Mouse (Mus musculus): ENCODE results near the gene Vps13d. TPM values are rescaled to one million over a fixed set of nuclear protein-coding genes. Genes with fewer than 3 reads are reported as not detected.

Vps13d gene
- polyA plus RNA-seq, 1 experiment from 2014 or later, result 14.1 TPM

- Histone ChIP-seq H3K4me3 (ENCODE audit: low read depth, low read length) (no peak overlapping the region), H3K4me2 (ENCODE audit: low read length) (no peak overlapping the region), H3K9me3 (ENCODE audit: control insufficient read depth, low read length) (no peaks in the 10 kb centered on the region), H3K27ac (ENCODE audit: low read depth) (peak overlapping the region; percentile 34; the same call in 1 of the 2 replicates), H3K36me3 (ENCODE audit: control insufficient read depth, insufficient read depth, low read length) (peaks cover 12% of the 10 kb centered on the region), H3K9ac (ENCODE audit: low read length) (no peak overlapping the region), H3K4me1 (replicated peaks; ENCODE audit: control insufficient read depth, insufficient read depth, low read length) (peaks cover 52% of the 10 kb centered on the region), H3K27me3 (replicated peaks; ENCODE audit: control insufficient read depth, insufficient read depth, low read length) (no peaks in the 10 kb centered on the region)
- no peak for ATAC-seq (replicated peaks; ENCODE audit: low FRiP score, low TSS enrichment, low read depth)
- DNase-seq (ENCODE audit: low spot score), result no peak
- WGBS, result 69% methylated on average over 4 of the region's 4 CpGs
These were observed 181.6 kb downstream of the Vps13d start for GRCm38 (mm10) chr4:145013187-145013586.

GRCm38 (mm10) chr4:145011156-145011555 is 183.6 kb downstream of the Vps13d start:
- no peak for DNase-seq (ENCODE audit: low spot score)
- Histone ChIP-seq H3K27me3 (replicated peaks; ENCODE audit: control insufficient read depth, insufficient read depth, low read length) (no peaks in the 10 kb centered on the region), H3K4me3 (ENCODE audit: low read depth, low read length) (no peak overlapping the region), H3K4me2 (ENCODE audit: low read length) (no peak overlapping the region), H3K27ac (ENCODE audit: low read depth) (no peak overlapping the region), H3K4me1 (replicated peaks; ENCODE audit: control insufficient read depth, insufficient read depth, low read length) (peaks cover 46% of the 10 kb centered on the region), H3K9me3 (ENCODE audit: control insufficient read depth, low read length) (no peaks in the 10 kb centered on the region), H3K36me3 (ENCODE audit: control insufficient read depth, insufficient read depth, low read length) (peaks cover 4% of the 10 kb centered on the region), H3K9ac (ENCODE audit: low read length) (no peak overlapping the region)
- 74% methylated on average over 3 of the region's 3 CpGs for WGBS
- no peak for ATAC-seq (replicated peaks; ENCODE audit: low FRiP score, low TSS enrichment, low read depth)

DNA sequence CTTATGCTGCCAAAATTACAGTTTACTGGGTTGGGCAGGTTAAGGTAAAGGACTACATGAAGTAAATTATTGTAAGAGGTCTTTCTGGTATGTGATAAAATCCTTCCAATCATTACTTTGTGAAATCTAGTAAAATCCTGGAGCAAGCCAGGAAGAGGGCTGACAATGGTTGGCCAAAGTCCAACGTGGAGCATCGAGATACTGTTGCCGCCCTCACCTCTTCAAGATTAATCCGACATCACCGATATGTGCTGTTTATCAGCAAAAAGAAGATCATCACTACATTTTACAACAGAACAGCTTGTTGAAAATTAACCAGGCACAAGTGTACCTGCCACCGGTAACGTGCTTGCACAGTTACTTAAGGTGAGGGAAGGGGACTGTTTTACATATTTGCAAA is 184.9 kb downstream of the Vps13d start:
- Histone ChIP-seq H3K9me3 (ENCODE audit: control insufficient read depth, low read length) (no peaks in the 10 kb centered on the region), H3K27me3 (replicated peaks; ENCODE audit: control insufficient read depth, insufficient read depth, low read length) (no peaks in the 10 kb centered on the region), H3K4me2 (ENCODE audit: low read length) (peak overlapping the region; percentile 18), H3K9ac (ENCODE audit: low read length) (no peak overlapping the region), H3K36me3 (ENCODE audit: control insufficient read depth, insufficient read depth, low read length) (no peaks in the 10 kb centered on the region), H3K4me1 (replicated peaks; ENCODE audit: control insufficient read depth, insufficient read depth, low read length) (peaks cover 46% of the 10 kb centered on the region), H3K4me3 (ENCODE audit: low read depth, low read length) (no peak overlapping the region), H3K27ac (ENCODE audit: low read depth) (peak overlapping the region; percentile 43; the same call in 1 of the 2 replicates)
- ATAC-seq (replicated peaks; ENCODE audit: low FRiP score, low TSS enrichment, low read depth) (peak; percentile 80; the same call in 1 of the 2 replicates), DNase-seq (ENCODE audit: low spot score) (no peak)
- WGBS, result 46% methylated on average over 7 of the region's 7 CpGs

- Histone ChIP-seq H3K4me1 (replicated peaks; ENCODE audit: control insufficient read depth, insufficient read depth, low read length) (peaks cover 46% of the 10 kb centered on the region), H3K27me3 (replicated peaks; ENCODE audit: control insufficient read depth, insufficient read depth, low read length) (no peaks in the 10 kb centered on the region), H3K9ac (ENCODE audit: low read length) (no peak overlapping the region), H3K4me3 (ENCODE audit: low read depth, low read length) (no peak overlapping the region), H3K9me3 (ENCODE audit: control insufficient read depth, low read length) (no peaks in the 10 kb centered on the region), H3K27ac (ENCODE audit: low read depth) (peak overlapping the region; percentile 43; the same call in 1 of the 2 replicates), H3K4me2 (ENCODE audit: low read length) (0 out of 2 replicates have a peak overlapping the region, but pooled peaks have one; percentile 18), H3K36me3 (ENCODE audit: control insufficient read depth, insufficient read depth, low read length) (no peaks in the 10 kb centered on the region)
- 21% methylated on average over 3 of the region's 3 CpGs for WGBS
- ATAC-seq (replicated peaks; ENCODE audit: low FRiP score, low TSS enrichment, low read depth), result peak; percentile 75
- DNase-seq (ENCODE audit: low spot score), result no peak
These were observed 185.4 kb downstream of the Vps13d start for GRCm38 (mm10) chr4:145009437-145009836.

DNA sequence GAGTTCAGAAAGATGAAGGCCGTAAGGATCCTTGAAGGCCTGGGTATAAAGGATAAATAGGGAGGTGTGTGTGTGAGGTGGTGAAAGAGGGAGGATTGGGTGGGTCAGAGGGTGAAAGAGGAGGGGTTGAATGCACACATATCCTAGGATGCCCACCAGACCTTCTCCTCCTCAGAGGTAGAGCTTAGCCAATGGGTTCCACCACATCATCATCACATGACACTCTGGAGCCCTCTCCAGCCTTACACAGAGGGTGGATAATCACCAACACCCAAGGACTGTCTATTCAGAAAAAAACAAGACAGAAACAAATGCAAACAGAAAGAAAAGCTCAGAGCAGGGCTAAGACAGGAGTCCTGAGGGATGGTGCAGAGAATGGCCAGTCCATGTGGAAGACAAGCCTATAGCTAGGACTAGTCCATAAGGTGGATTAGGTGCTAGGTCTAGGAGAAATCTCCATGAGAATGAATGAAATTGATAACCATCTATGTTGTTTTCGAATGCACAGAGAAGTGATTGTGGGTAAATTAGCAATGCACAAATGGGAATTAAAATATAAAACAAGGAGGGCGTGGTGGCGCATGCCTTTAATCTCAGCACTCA is 188.8 kb downstream of the Vps13d start:
- WGBS, result 91% methylated on average over 4 of the region's 4 CpGs
- Histone ChIP-seq H3K9ac (ENCODE audit: low read length) (no peak overlapping the region), H3K4me3 (ENCODE audit: low read depth, low read length) (no peak overlapping the region), H3K4me1 (replicated peaks; ENCODE audit: control insufficient read depth, insufficient read depth, low read length) (peaks cover 28% of the 10 kb centered on the region), H3K9me3 (ENCODE audit: control insufficient read depth, low read length) (no peaks in the 10 kb centered on the region), H3K27ac (ENCODE audit: low read depth) (no peak overlapping the region), H3K36me3 (ENCODE audit: control insufficient read depth, insufficient read depth, low read length) (no peaks in the 10 kb centered on the region; the same call in 1 of the 2 replicates), H3K4me2 (ENCODE audit: low read length) (no peak overlapping the region), H3K27me3 (replicated peaks; ENCODE audit: control insufficient read depth, insufficient read depth, low read length) (no peaks in the 10 kb centered on the region)
- ATAC-seq (replicated peaks; ENCODE audit: low FRiP score, low TSS enrichment, low read depth) (no peak), DNase-seq (ENCODE audit: low spot score) (no peak)

DNA sequence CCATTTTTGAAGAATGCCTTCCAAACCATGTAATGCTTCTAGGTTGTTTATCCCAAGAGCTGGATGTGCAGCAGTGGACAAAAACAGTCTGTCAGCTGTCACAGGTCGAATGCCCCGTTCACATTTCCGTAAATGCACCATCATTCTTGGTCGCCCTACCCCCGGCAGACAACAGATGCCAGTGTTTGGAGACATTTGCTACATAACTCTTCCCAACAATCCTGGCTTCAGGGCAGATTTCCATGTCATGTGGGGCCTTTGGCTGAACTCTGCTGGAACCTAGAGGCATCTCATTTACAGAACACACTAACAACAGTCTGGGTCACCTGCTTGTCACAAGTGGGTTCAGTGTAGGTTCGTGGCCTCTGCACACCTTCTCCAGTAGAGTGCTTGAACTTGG is 190.6 kb downstream of the Vps13d start:
- no peak overlapping the region for H3K4me3 ChIP-seq (ENCODE audit: low read depth, low read length)
- 48% methylated on average over 6 of the region's 6 CpGs for WGBS
- H3K9me3 ChIP-seq (ENCODE audit: control insufficient read depth, low read length), result no peaks in the 10 kb centered on the region
- H3K36me3 ChIP-seq (ENCODE audit: control insufficient read depth, insufficient read depth, low read length), result no peaks in the 10 kb centered on the region; the same call in 1 of the 2 replicates
- ATAC-seq (replicated peaks; ENCODE audit: low FRiP score, low TSS enrichment, low read depth) (no peak), DNase-seq (ENCODE audit: low spot score) (no peak)
- H3K27ac ChIP-seq (ENCODE audit: low read depth), result 0 out of 2 replicates have a peak overlapping the region, but pooled peaks have one; percentile 6
- H3K4me1 ChIP-seq (replicated peaks; ENCODE audit: control insufficient read depth, insufficient read depth, low read length), result peaks cover 28% of the 10 kb centered on the region
- H3K9ac ChIP-seq (ENCODE audit: low read length), result no peak overlapping the region
- no peaks in the 10 kb centered on the region for H3K27me3 ChIP-seq (replicated peaks; ENCODE audit: control insufficient read depth, insufficient read depth, low read length)
- H3K4me2 ChIP-seq (ENCODE audit: low read length), result no peak overlapping the region

- H3K9ac ChIP-seq (ENCODE audit: low read length), result no peak overlapping the region
- H3K4me3 ChIP-seq (ENCODE audit: low read depth, low read length), result no peak overlapping the region
- no peak for ATAC-seq (replicated peaks; ENCODE audit: low FRiP score, low TSS enrichment, low read depth)
- H3K27me3 ChIP-seq (replicated peaks; ENCODE audit: control insufficient read depth, insufficient read depth, low read length), result no peaks in the 10 kb centered on the region
- H3K4me2 ChIP-seq (ENCODE audit: low read length), result no peak overlapping the region
- H3K27ac ChIP-seq (ENCODE audit: low read depth), result no peak overlapping the region
- no peaks in the 10 kb centered on the region; the same call in 1 of the 2 replicates for H3K36me3 ChIP-seq (ENCODE audit: control insufficient read depth, insufficient read depth, low read length)
- H3K9me3 ChIP-seq (ENCODE audit: control insufficient read depth, low read length), result no peaks in the 10 kb centered on the region
- WGBS, result 78% methylated on average over 1 of the region's 1 CpGs
- H3K4me1 ChIP-seq (replicated peaks; ENCODE audit: control insufficient read depth, insufficient read depth, low read length), result peaks cover 42% of the 10 kb centered on the region
- no peak for DNase-seq (ENCODE audit: low spot score)
These were observed 192.1 kb downstream of the Vps13d start for GRCm38 (mm10) chr4:145002733-145003132.

GRCm38 (mm10) chr4:144999903-145000382 is 194.9 kb downstream of the Vps13d start:
- Histone ChIP-seq H3K4me1 (replicated peaks; ENCODE audit: control insufficient read depth, insufficient read depth, low read length) (peaks cover 53% of the 10 kb centered on the region), H3K4me2 (ENCODE audit: low read length) (peak overlapping the region; percentile 25)

GRCm38 (mm10) chr4:144999572-144999880 is 195.3 kb downstream of the Vps13d start:
- H3K27ac ChIP-seq (ENCODE audit: low read depth), result peak overlapping the region; percentile 95
- ATAC-seq (replicated peaks; ENCODE audit: low FRiP score, low TSS enrichment, low read depth) (no peak), DNase-seq (ENCODE audit: low spot score) (no peak)
- no peaks in the 10 kb centered on the region for H3K9me3 ChIP-seq (ENCODE audit: control insufficient read depth, low read length)
- no peak overlapping the region for H3K4me3 ChIP-seq (ENCODE audit: low read depth, low read length)
- no peaks in the 10 kb centered on the region; the same call in 1 of the 2 replicates for H3K36me3 ChIP-seq (ENCODE audit: control insufficient read depth, insufficient read depth, low read length)
- H3K4me2 ChIP-seq (ENCODE audit: low read length), result peak overlapping the region; percentile 25
- WGBS, result 13% methylated on average over 6 of the region's 6 CpGs
- peak overlapping the region; percentile 18; the same call in 1 of the 2 replicates for H3K9ac ChIP-seq (ENCODE audit: low read length)
- H3K4me1 ChIP-seq (replicated peaks; ENCODE audit: control insufficient read depth, insufficient read depth, low read length), result peaks cover 49% of the 10 kb centered on the region
- H3K27me3 ChIP-seq (replicated peaks; ENCODE audit: control insufficient read depth, insufficient read depth, low read length), result no peaks in the 10 kb centered on the region

More at GRCm38 (mm10) chr4:144999903-145000382, 194.9 kb downstream of the Vps13d start:
- Histone ChIP-seq H3K4me3 (ENCODE audit: low read depth, low read length) (no peak overlapping the region), H3K27me3 (replicated peaks; ENCODE audit: control insufficient read depth, insufficient read depth, low read length) (no peaks in the 10 kb centered on the region), H3K27ac (ENCODE audit: low read depth) (peak overlapping the region; percentile 95), H3K9ac (ENCODE audit: low read length) (no peak overlapping the region), H3K36me3 (ENCODE audit: control insufficient read depth, insufficient read depth, low read length) (no peaks in the 10 kb centered on the region; the same call in 1 of the 2 replicates), H3K9me3 (ENCODE audit: control insufficient read depth, low read length) (no peaks in the 10 kb centered on the region)
- peak; percentile 91 for ATAC-seq (replicated peaks; ENCODE audit: low FRiP score, low TSS enrichment, low read depth)
- 3% methylated on average over 20 of the region's 20 CpGs for WGBS
- DNase-seq (ENCODE audit: low spot score), result peak; percentile 94

All from intestine, embryonic 14.5 days (tissue).